Mouse (Mus musculus) brain, embryonic 14.5 days (tissue): Measurements from ENCODE around the gene Mrpl32. TPM values are rescaled to one million over a fixed set of nuclear protein-coding genes. Genes with fewer than 3 reads are reported as not detected.
A peak's percentile ranks its signal among the peaks of the same experiment; 100 is the strongest.

ENCODE experiments used
- DNase-seq: peaks from one replicate; pipeline ENCODE4 v3.0.0-alpha.2; 2011; ENCODE audit warnings: low read depth
- CTCF ChIP-seq: fragments of 200-500 bp; IDR thresholded peaks from 2 replicates; pipeline ENCODE4 v1.5.1; 2012; ENCODE audit warnings: inconsistent platforms, mild to moderate bottlenecking, moderate library complexity, borderline replicate concordance; ENCODE audit not compliant: insufficient read depth, insufficient read length; ENCODE audit errors: extremely low read depth
- POLR2A ChIP-seq: fragments of 200-500 bp; IDR thresholded peaks from 2 replicates; pipeline ENCODE4 v1.6.1; 2012; ENCODE audit warnings: mild to moderate bottlenecking, inconsistent platforms, borderline replicate concordance; ENCODE audit not compliant: poor library complexity, insufficient read depth, insufficient read length, severe bottlenecking; ENCODE audit errors: extremely low read depth
- polyA plus RNA-seq: library from polyadenylated mRNA; depleted of rRNA; stranded (reverse); fragments of >200 nt; gene quantifications from 2 replicates; pipeline ENCODE4 v1.2.3, GENCODE M21; 2012; rRNA removed

Mrpl32 gene
- polyA plus RNA-seq: 29.5 and 30.6 TPM in 2 replicates

DNA sequence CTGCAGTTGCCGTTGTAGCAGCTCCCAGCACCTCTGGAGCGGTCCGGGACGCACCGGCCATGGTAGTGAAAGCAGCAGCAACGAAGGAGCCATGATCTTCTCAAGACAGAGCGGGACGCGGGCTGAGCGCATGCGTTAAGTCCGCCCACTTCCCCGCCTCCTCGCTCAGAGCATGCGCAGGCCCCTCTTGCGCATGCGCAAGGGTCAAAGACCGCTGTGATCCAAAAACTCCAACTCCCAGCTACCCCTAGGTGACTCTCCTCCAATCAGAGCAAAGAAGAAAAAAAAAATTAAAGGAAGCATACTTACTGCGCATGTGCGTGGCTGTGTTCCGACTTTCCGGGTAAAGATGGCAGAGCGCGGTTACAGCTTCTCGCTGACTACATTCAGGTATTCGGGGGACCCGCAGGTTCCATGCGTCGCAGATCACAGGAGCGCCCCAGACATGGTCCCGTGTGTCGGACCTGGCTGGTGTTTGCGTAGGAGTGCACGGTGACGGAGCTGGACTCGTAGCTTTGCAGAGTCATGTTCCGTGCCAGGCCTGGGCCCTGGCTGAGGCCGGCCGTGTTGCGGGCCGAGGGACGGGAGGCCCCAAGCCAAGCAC lies at the start of gene Mrpl32, which contains the start of gene Psma2:
TSS of gene Mrpl32 (minus strand) at position 240 of the 604 bp plus-strand sequence.
TSS of gene Psma2 (plus strand) at position 315 of the 604 bp plus-strand sequence.
- peak; percentile 100 for DNase-seq
- TF ChIP-seq CTCF: no peak
- peak; percentile 53; the same call in 1 of the 2 replicates for TF ChIP-seq POLR2A

- TF ChIP-seq POLR2A (no peak), CTCF (no peak)
- peak; percentile 74 for DNase-seq
Observed at GRCm38 (mm10) chr13:14649301-14649700, 36.3 kb upstream of the Mrpl32 start.

DNA sequence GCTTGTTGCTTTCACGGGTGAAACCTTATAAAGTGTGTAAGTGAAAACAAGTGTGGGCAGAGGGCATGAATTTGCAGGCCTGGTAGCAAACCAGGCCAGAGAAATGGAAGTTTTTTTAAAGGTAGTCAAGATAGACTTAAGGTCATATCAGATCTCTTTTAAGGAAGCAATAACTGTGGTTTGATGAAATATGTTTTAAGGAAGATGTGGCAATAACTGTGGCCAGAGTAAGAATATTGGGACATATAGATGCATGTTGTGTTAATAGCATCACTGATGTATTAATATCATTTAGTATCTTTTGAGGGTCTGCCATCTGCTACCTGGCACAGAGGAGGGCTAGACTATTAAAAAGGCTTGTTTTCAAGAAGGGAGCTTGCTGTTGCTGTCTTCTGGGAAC lies 27.0 kb upstream of the Mrpl32 start:
- TF ChIP-seq CTCF: no peak
- TF ChIP-seq POLR2A: no peak
- DNase-seq: no peak

- TF ChIP-seq POLR2A (peak; percentile 71; the same call in 1 of the 2 replicates), CTCF (0 out of 2 replicates have a peak, but pooled peaks have one; percentile 21)
- DNase-seq: peak; percentile 98
Observed at GRCm38 (mm10) chr13:14629726-14630641, 17.0 kb upstream of the Mrpl32 start, which contains the start of gene AW209491. AW209491 (plus strand) TSS chr13:14630154.

DNA sequence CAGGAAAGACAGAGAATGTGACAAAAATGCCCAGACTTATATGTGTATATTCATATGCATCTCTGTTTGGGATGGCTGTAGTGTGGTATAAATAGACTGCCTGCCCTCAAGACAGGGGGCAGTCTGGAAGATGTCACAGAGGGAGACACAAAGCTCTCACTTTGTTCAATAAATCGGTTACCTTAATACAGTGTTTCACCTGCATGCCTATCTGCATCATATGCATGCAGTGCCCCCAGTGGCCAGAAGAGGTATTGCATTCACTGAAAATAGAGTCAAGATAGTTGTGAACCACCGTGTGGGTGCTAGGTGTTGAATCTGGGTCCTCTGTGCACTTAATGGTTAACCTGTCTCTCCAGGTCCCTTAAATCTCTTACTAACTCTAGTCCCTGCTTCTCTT lies 5.8 kb upstream of the Mrpl32 start:
- TF ChIP-seq CTCF (peak; percentile 85; the same call in 1 of the 2 replicates), POLR2A (no peak)

GRCm38 (mm10) chr13:14613553-14613952 lies 588 bp upstream of the Mrpl32 start:
- no peak for DNase-seq
- no peak for TF ChIP-seq POLR2A
- TF ChIP-seq CTCF: no peak

More for the DNA sequence above, 5.8 kb upstream of the Mrpl32 start:
- DNase-seq: peak; percentile 64

DNA sequence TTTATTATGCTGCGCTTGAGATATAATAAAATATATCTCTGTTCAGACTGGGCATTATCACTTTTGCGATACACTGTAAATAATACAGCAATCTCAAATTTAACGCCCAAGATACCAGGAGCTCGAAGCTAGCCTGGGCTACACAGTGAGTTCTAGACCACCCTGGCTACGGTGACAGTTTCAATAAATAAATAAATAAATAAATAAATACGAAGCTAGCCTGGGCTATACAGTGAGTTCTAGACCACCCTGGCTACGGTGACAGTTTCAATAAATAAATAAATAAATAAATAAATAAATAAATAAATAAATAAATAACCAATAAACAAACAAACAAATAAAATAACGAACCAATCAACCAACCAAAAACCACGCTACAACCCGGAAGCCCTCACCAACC lies 502 bp downstream of the Mrpl32 start:
- DNase-seq: no peak
- no peak for TF ChIP-seq CTCF

DNA sequence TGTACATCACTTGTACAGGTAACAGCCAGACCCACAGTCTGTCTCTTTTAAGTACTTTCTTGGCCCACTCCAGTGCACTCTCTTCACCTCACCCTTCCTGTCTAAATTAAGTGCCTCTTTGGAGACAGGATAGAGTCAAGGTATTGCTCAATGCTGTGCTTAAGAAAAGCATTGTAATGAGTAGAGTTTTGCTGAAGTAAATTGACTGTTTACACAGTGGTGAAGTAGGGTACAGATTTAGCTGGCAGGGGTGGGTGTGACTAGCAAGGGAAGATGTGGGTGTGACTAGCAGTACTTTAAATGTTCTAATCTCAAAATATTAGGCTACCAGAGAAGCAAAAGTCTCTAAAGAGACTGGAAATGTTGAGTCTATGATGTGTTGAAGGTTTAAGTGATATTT lies 5.3 kb downstream of the Mrpl32 start:
- TF ChIP-seq POLR2A: no peak
- TF ChIP-seq CTCF: no peak
- no peak for DNase-seq

DNA sequence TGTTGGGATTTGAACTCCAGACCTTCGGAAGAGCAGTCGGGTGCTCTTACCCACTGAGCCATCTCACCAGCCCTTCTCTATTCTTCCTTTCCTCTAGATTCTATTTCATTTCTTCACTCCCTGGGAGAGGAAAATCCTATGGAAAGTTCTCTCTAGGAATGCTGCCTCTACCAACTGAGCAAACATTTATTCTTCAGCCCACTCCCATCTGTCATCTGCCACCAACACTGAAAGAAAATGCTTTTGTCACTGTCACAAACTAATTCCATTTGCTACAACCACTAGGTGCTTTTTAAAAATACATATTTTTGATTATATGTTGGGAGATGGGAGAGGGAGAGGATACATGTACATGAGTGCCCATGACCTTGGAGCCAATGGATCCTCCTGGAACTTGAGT lies 10.2 kb downstream of the Mrpl32 start:
- DNase-seq: no peak
- no peak for TF ChIP-seq POLR2A
- TF ChIP-seq CTCF: no peak

GRCm38 (mm10) chr13:14580392-14580791 lies 32.6 kb downstream of the Mrpl32 start:
- no peak for TF ChIP-seq POLR2A
- no peak for TF ChIP-seq CTCF
- no peak for DNase-seq

DNA sequence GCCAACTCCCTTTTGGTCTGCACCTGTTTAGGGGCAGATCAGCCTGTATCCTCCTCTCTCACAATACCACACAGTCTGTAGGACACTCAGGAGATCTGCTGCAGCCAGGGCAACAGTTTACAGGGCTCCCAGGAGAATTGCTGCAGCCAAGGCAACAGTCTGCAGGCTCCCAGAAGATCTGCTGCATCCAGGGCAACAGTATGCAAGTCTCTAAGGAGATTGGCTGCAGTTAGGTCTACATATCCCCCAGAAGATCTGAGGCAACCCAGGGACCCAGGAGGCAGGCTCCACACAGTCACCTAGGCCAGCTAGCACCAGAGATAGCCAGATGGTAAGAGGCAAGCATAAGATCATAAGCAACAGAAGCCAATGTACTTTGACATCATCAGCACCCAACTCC lies 38.8 kb downstream of the Mrpl32 start:
- TF ChIP-seq POLR2A (no peak), CTCF (no peak)
- DNase-seq: no peak
